Mouse (Mus musculus) erythroblast, embryonic 14.5 days (primary cell): ENCODE measurements at regions not wholly inside any gene's neighbourhood (a gene's known extent, or its start where the extent isn't known, plus 50 kb on each side); places are given as distances from the start of the nearest gene placed in this dataset.

Experiments used
- GATA1 ChIP-seq: IDR thresholded peaks from 2 replicates; pipeline ENCODE4 v1.6.1; 2012; ENCODE audit warnings: low read length, inconsistent platforms, mixed read lengths
- TAL1 ChIP-seq: IDR thresholded peaks from 3 replicates; pipeline ENCODE4 v1.6.1; 2012; ENCODE audit warnings: low read length, inconsistent platforms, mixed read lengths

- TF ChIP-seq TAL1 (no peak), GATA1 (no peak)
These were observed 78.0 kb upstream of the Runx1 start for GRCm38 (mm10) chr16:92903892-92904473.
